Mouse (Mus musculus): Measurements from ENCODE around the gene Btbd9. TPM values are rescaled to one million over a fixed set of nuclear protein-coding genes. Genes with fewer than 3 reads are reported as not detected.

The Btbd9 gene
- polyA plus RNA-seq, 1 experiment from 2014 or later = 56.0 TPM

- Histone ChIP-seq H3K9ac (no peak overlapping the region), H3K9me3 (no peaks in the 10 kb centered on the region), H3K27ac (no peak overlapping the region), H3K4me1 (peaks cover 14% of the 10 kb centered on the region), H3K27me3 (replicated peaks) (no peaks in the 10 kb centered on the region), H3K36me3 (no peaks in the 10 kb centered on the region), H3K4me2 (no peak overlapping the region), H3K4me3 (replicated peaks) (no peak overlapping the region)
- WGBS = 76% methylated on average over 8 of the region's 8 CpGs
- ATAC-seq (ENCODE audit: insufficient read depth, low FRiP score, low read depth) = no peak
Observed at GRCm38 (mm10) chr17:30255928-30256560, 320.2 kb downstream of the Btbd9 start.

GRCm38 (mm10) chr17:30253924-30254323, 322.4 kb downstream of the Btbd9 start:
- H3K27ac ChIP-seq = no peak overlapping the region
- H3K9me3 ChIP-seq = no peaks in the 10 kb centered on the region
- no peaks in the 10 kb centered on the region for H3K27me3 ChIP-seq (replicated peaks)
- no peak overlapping the region for H3K9ac ChIP-seq
- H3K36me3 ChIP-seq = no peaks in the 10 kb centered on the region
- no peak overlapping the region for H3K4me2 ChIP-seq
- no peak overlapping the region for H3K4me3 ChIP-seq (replicated peaks)
- 68% methylated on average over 7 of the region's 7 CpGs for WGBS
- no peaks in the 10 kb centered on the region for H3K4me1 ChIP-seq
- no peak for ATAC-seq (ENCODE audit: insufficient read depth, low FRiP score, low read depth)

GRCm38 (mm10) chr17:30253028-30253427, 323.3 kb downstream of the Btbd9 start:
- Histone ChIP-seq H3K4me3 (replicated peaks) (no peak overlapping the region), H3K36me3 (no peaks in the 10 kb centered on the region), H3K4me2 (no peak overlapping the region), H3K9ac (no peak overlapping the region), H3K27ac (no peak overlapping the region), H3K4me1 (no peaks in the 10 kb centered on the region), H3K9me3 (no peaks in the 10 kb centered on the region), H3K27me3 (replicated peaks) (no peaks in the 10 kb centered on the region)
- ATAC-seq (ENCODE audit: insufficient read depth, low FRiP score, low read depth) = no peak
- WGBS = 77% methylated on average over 5 of the region's 5 CpGs

GRCm38 (mm10) chr17:30245308-30245706, 331.0 kb downstream of the Btbd9 start:
- H3K27ac ChIP-seq = no peak overlapping the region
- H3K36me3 ChIP-seq = no peaks in the 10 kb centered on the region
- H3K4me3 ChIP-seq (replicated peaks) = no peak overlapping the region
- WGBS = 55% methylated on average over 10 of the region's 10 CpGs
- H3K27me3 ChIP-seq (replicated peaks) = no peaks in the 10 kb centered on the region
- H3K4me2 ChIP-seq = no peak overlapping the region
- peaks cover 14% of the 10 kb centered on the region for H3K4me1 ChIP-seq
- H3K9ac ChIP-seq = no peak overlapping the region
- ATAC-seq (ENCODE audit: insufficient read depth, low FRiP score, low read depth) = peak; percentile 68
- H3K9me3 ChIP-seq = no peaks in the 10 kb centered on the region

DNA sequence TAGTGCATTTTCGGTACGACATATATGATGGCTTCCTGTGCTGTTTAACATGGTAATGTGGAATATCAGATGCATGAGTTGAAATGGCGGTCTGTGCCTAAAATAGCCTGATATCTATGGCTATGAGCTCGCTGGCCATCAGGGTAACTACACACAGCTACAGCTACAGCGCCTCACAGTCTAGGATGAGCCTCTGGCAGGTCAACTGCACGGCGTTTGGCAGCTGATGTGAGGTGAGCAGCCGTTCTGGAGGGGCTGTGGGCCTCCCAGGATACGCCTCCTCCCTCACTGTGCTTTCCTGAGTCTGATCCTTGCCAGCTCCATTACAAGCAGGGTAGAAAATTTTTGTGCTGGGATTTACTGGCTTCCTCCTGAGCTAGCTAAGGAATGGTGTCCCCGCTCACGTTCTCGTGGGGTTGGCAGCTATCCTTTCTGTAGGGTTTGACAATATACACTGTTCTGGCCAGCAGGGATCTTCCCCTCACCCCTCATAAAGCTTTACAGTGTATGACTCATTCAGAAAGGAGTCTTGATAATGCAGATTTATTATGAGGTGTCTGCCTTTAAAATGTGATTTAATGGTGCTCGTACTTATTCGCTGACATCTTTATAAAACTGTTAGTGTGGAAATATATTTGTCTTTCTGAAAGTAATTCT, 331.5 kb downstream of the Btbd9 start:
- 53% methylated on average over 14 of the region's 14 CpGs for WGBS
- H3K27ac ChIP-seq = 0 out of 2 replicates have a peak overlapping the region, but pooled peaks have one; percentile 4
- ATAC-seq (ENCODE audit: insufficient read depth, low FRiP score, low read depth) = peak; percentile 53
- no peak overlapping the region for H3K9ac ChIP-seq
- no peak overlapping the region for H3K4me2 ChIP-seq
- H3K27me3 ChIP-seq (replicated peaks) = no peaks in the 10 kb centered on the region
- H3K4me3 ChIP-seq (replicated peaks) = no peak overlapping the region
- H3K36me3 ChIP-seq = no peaks in the 10 kb centered on the region
- peaks cover 14% of the 10 kb centered on the region for H3K4me1 ChIP-seq
- no peaks in the 10 kb centered on the region for H3K9me3 ChIP-seq

GRCm38 (mm10) chr17:30243540-30243939, 332.7 kb downstream of the Btbd9 start:
- H3K4me1 ChIP-seq = peaks cover 14% of the 10 kb centered on the region
- no peaks in the 10 kb centered on the region for H3K9me3 ChIP-seq
- 62% methylated on average over 7 of the region's 7 CpGs for WGBS
- H3K4me2 ChIP-seq = no peak overlapping the region
- H3K4me3 ChIP-seq (replicated peaks) = no peak overlapping the region
- H3K27ac ChIP-seq = no peak overlapping the region
- ATAC-seq (ENCODE audit: insufficient read depth, low FRiP score, low read depth) = no peak
- H3K36me3 ChIP-seq = no peaks in the 10 kb centered on the region
- H3K9ac ChIP-seq = no peak overlapping the region
- no peaks in the 10 kb centered on the region for H3K27me3 ChIP-seq (replicated peaks)

DNA sequence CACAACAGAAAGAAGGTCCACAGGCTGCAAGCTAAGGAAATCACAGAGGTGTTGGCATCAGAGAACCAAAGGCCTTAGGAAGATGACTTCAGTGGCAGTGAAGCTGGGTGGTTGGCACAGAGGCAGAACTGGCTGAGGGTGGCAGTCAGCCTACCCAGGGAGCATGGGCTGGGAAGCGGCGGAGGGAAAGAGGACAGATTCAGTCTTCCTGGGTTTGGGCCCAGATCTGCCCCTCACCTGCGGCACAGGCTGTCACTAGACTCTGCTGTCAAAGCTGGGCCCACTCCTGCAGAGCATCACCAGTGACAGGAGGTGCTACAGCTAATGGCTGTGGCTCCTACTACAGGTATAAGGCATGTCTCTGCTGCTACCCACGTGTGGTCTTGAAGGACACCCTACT, 333.6 kb downstream of the Btbd9 start:
- Histone ChIP-seq H3K4me3 (replicated peaks) (no peak overlapping the region), H3K4me2 (no peak overlapping the region), H3K4me1 (peaks cover 14% of the 10 kb centered on the region), H3K27me3 (replicated peaks) (no peaks in the 10 kb centered on the region), H3K9ac (no peak overlapping the region), H3K36me3 (no peaks in the 10 kb centered on the region), H3K9me3 (no peaks in the 10 kb centered on the region), H3K27ac (no peak overlapping the region)
- WGBS = 85% methylated on average over 4 of the region's 4 CpGs
- ATAC-seq (ENCODE audit: insufficient read depth, low FRiP score, low read depth) = no peak

GRCm38 (mm10) chr17:30241720-30242322, 334.5 kb downstream of the Btbd9 start:
- Histone ChIP-seq H3K27ac (no peak overlapping the region), H3K4me1 (peaks cover 14% of the 10 kb centered on the region), H3K4me3 (replicated peaks) (no peak overlapping the region), H3K36me3 (no peaks in the 10 kb centered on the region), H3K27me3 (replicated peaks) (no peaks in the 10 kb centered on the region), H3K9ac (no peak overlapping the region), H3K9me3 (no peaks in the 10 kb centered on the region), H3K4me2 (no peak overlapping the region)
- 57% methylated on average over 17 of the region's 17 CpGs for WGBS
- ATAC-seq (ENCODE audit: insufficient read depth, low FRiP score, low read depth) = no peak

DNA sequence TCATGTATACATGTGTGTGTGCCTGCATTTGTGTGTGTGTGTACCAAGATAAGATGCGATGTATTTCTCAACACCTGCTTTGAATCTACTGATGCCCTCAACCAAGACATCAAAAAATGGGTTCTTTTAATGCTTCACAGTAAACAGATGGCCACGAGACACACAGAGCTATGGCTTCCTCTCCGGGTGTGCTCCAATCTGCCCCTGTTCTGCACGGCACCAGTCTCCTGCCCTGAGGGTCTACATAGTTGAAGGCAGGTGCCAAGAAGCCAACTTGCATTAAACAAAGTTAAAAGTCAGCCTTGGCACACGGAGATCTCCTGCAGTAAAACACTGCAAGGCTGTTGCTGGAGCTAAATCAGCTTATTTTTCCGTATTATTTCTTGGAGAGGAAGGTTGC, 335.2 kb downstream of the Btbd9 start:
- 75% methylated on average over 6 of the region's 6 CpGs for WGBS
- H3K4me2 ChIP-seq = no peak overlapping the region
- no peak for ATAC-seq (ENCODE audit: insufficient read depth, low FRiP score, low read depth)

DNA sequence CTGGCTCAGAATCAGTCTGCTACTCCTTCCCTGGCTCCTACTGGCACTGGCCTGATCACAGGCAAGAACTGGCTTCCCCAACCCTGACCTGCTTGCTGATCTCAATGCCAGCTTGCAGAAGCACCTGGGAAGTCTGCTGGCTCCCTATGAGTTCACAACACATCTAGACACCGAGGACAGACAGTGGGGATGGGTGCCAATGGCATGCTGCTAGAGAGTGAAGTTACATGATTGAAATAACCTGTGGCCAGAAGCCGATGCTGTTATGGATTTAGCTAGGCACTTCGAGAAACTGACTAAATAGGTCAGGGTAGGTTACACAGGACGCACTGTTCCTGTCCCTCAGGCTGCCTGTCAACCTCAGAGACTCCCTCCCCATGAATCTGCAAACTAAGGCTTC, 335.6 kb downstream of the Btbd9 start:
- Histone ChIP-seq H3K4me3 (replicated peaks) (no peak overlapping the region), H3K36me3 (no peaks in the 10 kb centered on the region), H3K4me1 (peaks cover 14% of the 10 kb centered on the region), H3K4me2 (no peak overlapping the region), H3K9ac (no peak overlapping the region), H3K9me3 (no peaks in the 10 kb centered on the region), H3K27ac (no peak overlapping the region), H3K27me3 (replicated peaks) (no peaks in the 10 kb centered on the region)
- no peak for ATAC-seq (ENCODE audit: insufficient read depth, low FRiP score, low read depth)
- 83% methylated on average over 4 of the region's 4 CpGs for WGBS

More for the DNA sequence above, 335.2 kb downstream of the Btbd9 start:
- Histone ChIP-seq H3K9ac (no peak overlapping the region), H3K27ac (no peak overlapping the region), H3K9me3 (no peaks in the 10 kb centered on the region), H3K27me3 (replicated peaks) (no peaks in the 10 kb centered on the region), H3K36me3 (no peaks in the 10 kb centered on the region), H3K4me3 (replicated peaks) (no peak overlapping the region), H3K4me1 (peaks cover 14% of the 10 kb centered on the region)

DNA sequence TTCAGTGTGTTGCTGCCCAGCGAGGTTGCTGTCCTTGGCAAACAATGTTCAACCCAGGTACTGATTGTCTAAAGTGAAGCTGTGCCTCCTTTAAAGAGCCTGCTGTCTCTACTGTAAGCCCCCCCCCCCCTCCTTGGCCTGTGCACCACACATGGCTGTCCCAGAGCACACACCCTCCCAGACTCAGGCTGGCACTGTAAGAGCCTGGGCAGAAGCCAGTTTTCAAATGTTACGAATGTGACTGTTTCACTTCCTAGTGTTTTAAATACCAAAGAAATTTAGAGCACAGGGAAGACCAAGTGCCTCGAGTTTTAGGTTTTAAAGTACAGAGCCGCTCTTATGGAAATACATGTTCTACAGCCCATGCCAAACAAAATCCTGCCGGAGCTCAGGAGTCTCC, 336.8 kb downstream of the Btbd9 start:
- H3K4me1 ChIP-seq = peaks cover 6% of the 10 kb centered on the region; the same call in 1 of the 2 replicates
- H3K27me3 ChIP-seq (replicated peaks) = no peaks in the 10 kb centered on the region
- H3K27ac ChIP-seq = no peak overlapping the region
- H3K9me3 ChIP-seq = no peaks in the 10 kb centered on the region
- no peak overlapping the region for H3K4me3 ChIP-seq (replicated peaks)
- H3K36me3 ChIP-seq = no peaks in the 10 kb centered on the region
- no peak overlapping the region for H3K4me2 ChIP-seq
- no peak overlapping the region for H3K9ac ChIP-seq
- WGBS = 62% methylated on average over 5 of the region's 5 CpGs
- ATAC-seq (ENCODE audit: insufficient read depth, low FRiP score, low read depth) = no peak

GRCm38 (mm10) chr17:30237600-30237999, 338.7 kb downstream of the Btbd9 start:
- no peak for ATAC-seq (ENCODE audit: insufficient read depth, low FRiP score, low read depth)
- Histone ChIP-seq H3K4me1 (0 out of 2 replicates have a peak, but pooled peaks cover 7% of the 10 kb centered on the region), H3K27me3 (replicated peaks) (no peaks in the 10 kb centered on the region), H3K9me3 (no peaks in the 10 kb centered on the region), H3K4me3 (replicated peaks) (no peak overlapping the region), H3K27ac (no peak overlapping the region), H3K9ac (no peak overlapping the region), H3K36me3 (no peaks in the 10 kb centered on the region), H3K4me2 (no peak overlapping the region)
- WGBS = 86% methylated on average over 7 of the region's 7 CpGs
